Mouse (Mus musculus) hindbrain, embryonic 16.5 days (tissue): ENCODE results near the gene Dedd. TPM values are rescaled to one million over a fixed set of nuclear protein-coding genes. Genes with fewer than 3 reads are reported as not detected.

Experiments
- ATAC-seq: fragments of 200-750 bp; cut with Nextera tagmentation; 2 replicates; pipeline ENCODE4 v1.8.0; 2017; ENCODE audit warnings: moderate TSS enrichment, moderate library complexity
- H3K27ac ChIP-seq: fragments of 300-500 bp; sonication (generic); 2 replicates; pipeline ENCODE4 v1.5.1; 2014; ENCODE audit warnings: low read depth, mild to moderate bottlenecking, control low read depth, low read length, moderate library complexity
- H3K27me3 ChIP-seq: fragments of 300-500 bp; sonication (generic); replicated peaks from 2 replicates; pipeline ENCODE4 v1.6.1; 2014; ENCODE audit warnings: low read length; ENCODE audit not compliant: control insufficient read depth, insufficient read depth
- H3K36me3 ChIP-seq: fragments of 300-500 bp; sonication (generic); 2 replicates; pipeline ENCODE4 v1.6.1; 2014; ENCODE audit warnings: mild to moderate bottlenecking, low read length, moderate library complexity, mixed read lengths; ENCODE audit not compliant: control insufficient read depth, insufficient read depth
- H3K4me1 ChIP-seq: fragments of 300-500 bp; sonication (generic); 2 replicates; pipeline ENCODE4 v1.6.1; 2014; ENCODE audit warnings: low read depth, low read length; ENCODE audit not compliant: control insufficient read depth, insufficient read depth
- H3K4me2 ChIP-seq: fragments of 300-500 bp; sonication (generic); 2 replicates; pipeline ENCODE4 v1.6.1; 2014; ENCODE audit warnings: mild to moderate bottlenecking, low read length, control low read depth, moderate library complexity
- H3K4me3 ChIP-seq: fragments of 300-500 bp; sonication (generic); 2 replicates; pipeline ENCODE4 v1.5.1; 2014; ENCODE audit warnings: mild to moderate bottlenecking, low read length, control low read depth, moderate library complexity
- H3K9ac ChIP-seq: fragments of 300-500 bp; sonication (generic); 2 replicates; pipeline ENCODE4 v1.6.1; 2014; ENCODE audit warnings: low read depth, mild to moderate bottlenecking, control low read depth, low read length, moderate library complexity
- H3K9me3 ChIP-seq: fragments of 300-500 bp; sonication (generic); 2 replicates; pipeline ENCODE4 v1.6.1; 2014; ENCODE audit warnings: mild to moderate bottlenecking, low read length, moderate library complexity; ENCODE audit not compliant: control insufficient read depth
- WGBS: fragments of 180-500 bp; shearing (Covaris S2); extraction: QIAGEN DNeasy Blood & Tissue Kit; methylation state at CpG from one replicate; pipeline ENCODE4 v1.1.7; 2014; 5-methylcytosine and 5-hydroxymethylcytosine counted together
- polyA plus RNA-seq: library from polyadenylated mRNA; unstranded; fragments of >200 nt; fragmentation: Nextera tagmentation; extraction: Ambion mirVana; gene quantifications from 2 replicates; pipeline ENCODE4 v1.2.1, GENCODE M21; 2015

Gene Dedd
- polyA plus RNA-seq, 1 experiment from 2014 or later = 46.5 TPM

DNA sequence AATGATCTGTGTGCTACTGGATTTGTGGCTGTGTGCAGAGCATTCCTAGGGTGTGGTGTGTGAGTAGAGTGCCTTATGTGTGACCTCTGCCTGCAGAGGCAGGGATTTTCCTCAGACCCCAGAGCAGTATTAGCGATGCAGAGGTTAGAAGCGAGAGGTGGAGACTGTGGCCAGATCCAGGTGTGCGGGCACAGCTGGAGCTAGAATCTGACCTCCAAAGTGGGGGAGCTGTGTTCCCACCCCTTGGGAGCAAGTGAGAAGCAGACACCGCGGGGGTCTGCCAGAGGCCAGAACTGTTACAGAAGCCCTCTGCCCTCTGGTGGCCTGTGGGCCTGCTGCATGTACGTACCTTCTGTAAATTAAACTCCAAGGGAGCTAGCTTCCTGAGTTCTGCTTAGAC lies 58.2 kb downstream of the Dedd start:
- Histone ChIP-seq H3K4me1 (no peaks in the 10 kb centered on the region), H3K9me3 (no peaks in the 10 kb centered on the region), H3K4me2 (no peak overlapping the region), H3K36me3 (no peaks in the 10 kb centered on the region), H3K9ac (no peak overlapping the region), H3K27ac (no peak overlapping the region), H3K27me3 (no peaks in the 10 kb centered on the region), H3K4me3 (no peak overlapping the region)
- 22% methylated on average over 6 of the region's 6 CpGs for WGBS
- no peak; the same call in 1 of the 2 replicates for ATAC-seq

DNA sequence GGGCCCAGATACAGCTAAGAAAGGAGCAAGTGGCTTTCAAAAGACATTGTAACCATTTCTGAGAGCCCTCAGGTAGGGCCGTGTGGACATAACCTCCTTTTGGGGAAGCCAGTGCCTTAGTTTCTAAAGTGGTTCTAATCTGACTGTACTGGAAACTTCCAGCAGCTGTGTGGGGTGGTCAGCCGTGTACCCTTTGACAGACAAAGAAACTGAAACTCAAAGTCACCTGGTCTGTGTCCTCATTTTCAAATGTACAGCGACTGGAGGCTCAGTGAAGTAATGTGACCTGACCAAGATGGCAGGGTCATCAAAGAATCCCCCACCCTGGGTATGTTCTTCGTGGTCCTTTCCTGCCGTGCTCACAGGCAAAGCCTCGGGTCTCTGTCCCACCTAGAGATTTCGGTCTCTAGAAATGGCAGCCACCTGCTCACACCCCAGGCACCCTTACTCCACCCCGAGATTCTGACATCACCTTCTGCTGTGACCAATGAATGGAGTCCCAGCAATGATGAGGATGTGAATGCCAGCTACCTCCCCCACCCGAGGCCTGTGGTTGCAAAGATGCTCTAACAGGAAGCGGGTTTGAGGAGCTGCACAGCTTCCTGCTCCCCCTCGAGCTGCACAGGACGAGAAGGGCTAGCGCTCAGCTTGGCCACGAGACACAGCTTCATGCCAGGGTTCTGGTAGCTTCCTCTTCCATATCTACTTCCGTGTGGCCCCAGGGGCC lies 59.6 kb downstream of the Dedd start, which contains the start of gene Arhgap30:
Arhgap30 (plus strand) TSS at position 579 of the 727 bp plus-strand sequence.
- H3K27ac ChIP-seq = no peak within 1 kb of the TSS
- 82% methylated on average over 15 of the region's 15 CpGs for WGBS
- no peaks in the 10 kb centered on the region for H3K27me3 ChIP-seq
- H3K9ac ChIP-seq = no peak within 1 kb of the TSS
- no peak within 1 kb of the TSS for H3K4me2 ChIP-seq
- ATAC-seq = no peak
- no peak within 1 kb of the TSS for H3K4me3 ChIP-seq
- no peaks in the 10 kb centered on the region for H3K4me1 ChIP-seq
- H3K9me3 ChIP-seq = no peaks in the 10 kb centered on the region
- no peaks in the 10 kb centered on the region for H3K36me3 ChIP-seq

DNA sequence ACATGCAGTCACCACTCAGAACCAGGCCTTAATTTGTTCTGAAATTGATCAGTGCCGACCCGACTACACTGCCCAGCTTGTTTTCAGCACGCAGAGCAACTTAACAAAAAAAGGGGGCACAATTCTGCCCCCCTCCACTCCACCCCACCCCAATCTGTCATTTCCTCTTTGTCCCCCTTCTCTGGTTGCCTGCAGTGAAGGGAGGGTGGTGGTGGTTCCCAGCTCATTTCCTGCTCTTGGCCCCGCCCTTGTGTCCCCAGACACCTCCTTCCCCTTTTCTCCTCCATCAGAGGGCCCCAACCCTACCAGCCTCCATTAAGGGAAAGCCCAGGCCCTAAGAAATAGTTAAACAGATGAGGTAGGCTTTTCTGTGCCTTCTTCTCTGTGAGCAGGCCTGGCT lies 61.2 kb downstream of the Dedd start:
- H3K4me1 ChIP-seq = no peaks in the 10 kb centered on the region
- ATAC-seq = no peak

More for the DNA sequence above, 61.2 kb downstream of the Dedd start:
- no peak overlapping the region for H3K9ac ChIP-seq
- no peak overlapping the region for H3K27ac ChIP-seq
- H3K4me2 ChIP-seq = no peak overlapping the region
- H3K9me3 ChIP-seq = no peaks in the 10 kb centered on the region
- H3K36me3 ChIP-seq = no peaks in the 10 kb centered on the region
- WGBS = 78% methylated on average over 4 of the region's 4 CpGs
- H3K4me3 ChIP-seq = no peak overlapping the region
- peaks cover 2% of the 10 kb centered on the region; the same call in 1 of the 2 replicates for H3K27me3 ChIP-seq

Other genes with a start within 250 kb of the Dedd start
- gene Cfap126, start 215.2 kb upstream of the Dedd start, polyA plus RNA-seq = 11.6 and 11.8 TPM in 2 replicates
- 316 and 354 TPM in 2 replicates for gene Sdhc, start 178.5 kb upstream of the Dedd start, polyA plus RNA-seq
- 4.7 and 5.3 TPM in 2 replicates for gene Mpz, start 178.4 kb upstream of the Dedd start, polyA plus RNA-seq
- 44.7 and 48.7 TPM in 2 replicates for gene Pcp4l1, start 132.9 kb upstream of the Dedd start, polyA plus RNA-seq
- 0.26 and 0.73 TPM in 2 replicates for gene Nr1i3, start 115.2 kb upstream of the Dedd start, polyA plus RNA-seq
- 60.9 and 69.6 TPM in 2 replicates for gene Tomm40l, start 106.6 kb upstream of the Dedd start, polyA plus RNA-seq
- 5.2 and 6.5 TPM in 2 replicates for gene Apoa2, start 104.1 kb upstream of the Dedd start, polyA plus RNA-seq
- gene Fcer1g, start 94.8 kb upstream of the Dedd start, polyA plus RNA-seq = 25.5 and 25.7 TPM in 2 replicates
- 6.0 and 6.6 TPM in 2 replicates for gene Adamts4, start 78.7 kb upstream of the Dedd start, polyA plus RNA-seq
- gene Ndufs2, start 77.8 kb upstream of the Dedd start, polyA plus RNA-seq = 262 and 280 TPM in 2 replicates
- 101 and 106 TPM in 2 replicates for gene B4galt3, start 58.8 kb upstream of the Dedd start, polyA plus RNA-seq
- gene Ppox, start 48.0 kb upstream of the Dedd start, polyA plus RNA-seq = 42.7 and 47.9 TPM in 2 replicates
- 92.3 and 101 TPM in 2 replicates for gene Usp21, start 41.2 kb upstream of the Dedd start, polyA plus RNA-seq
- gene Ufc1, start 34.1 kb upstream of the Dedd start, polyA plus RNA-seq = 115 and 126 TPM in 2 replicates
- 51.2 and 54.7 TPM in 2 replicates for gene Nit1, start 16.5 kb downstream of the Dedd start, polyA plus RNA-seq
- 123 and 143 TPM in 2 replicates for gene Pfdn2, start 16.5 kb downstream of the Dedd start, polyA plus RNA-seq
- 3.3 and 4.3 TPM in 2 replicates for gene Klhdc9, start 31.7 kb downstream of the Dedd start, polyA plus RNA-seq
- 4.1 and 4.7 TPM in 2 replicates for gene Nectin4, start 41.0 kb downstream of the Dedd start, polyA plus RNA-seq
- gene Arhgap30, start 59.8 kb downstream of the Dedd start, polyA plus RNA-seq = 0.73 and 0.79 TPM in 2 replicates
- gene Usf1, start 82.2 kb downstream of the Dedd start, polyA plus RNA-seq = 150 and 170 TPM in 2 replicates
- 6.3 and 7.0 TPM in 2 replicates for gene Tstd1, start 89.7 kb downstream of the Dedd start, polyA plus RNA-seq
- 14.1 and 15.6 TPM in 2 replicates for gene F11r, start 108.4 kb downstream of the Dedd start, polyA plus RNA-seq
- 25.7 and 28.3 TPM in 2 replicates for gene Alyref2, start 174.3 kb downstream of the Dedd start, polyA plus RNA-seq
- gene Itln1, start 206.1 kb downstream of the Dedd start, polyA plus RNA-seq = not detected in 2 replicates
- not detected in 2 replicates for gene Cd244a, start 230.0 kb downstream of the Dedd start, polyA plus RNA-seq